Mouse (Mus musculus): ENCODE measurements around the gene Xdh.
A peak's percentile ranks its signal among the peaks of the same experiment; 100 is the strongest.
"Not testable (repeated sequence)": the region's sequence is repeated elsewhere in the genome, so short reads cannot be mapped to it uniquely, and the experiment has no call there.

Gene Xdh

GRCm38 (mm10) chr17:73882194-73882593 is 67.8 kb downstream of the Xdh start:
- ATAC-seq (ENCODE audit: low TSS enrichment): peak; percentile 95

- ATAC-seq (ENCODE audit: low TSS enrichment): no peak
Observed at GRCm38 (mm10) chr17:73881295-73881694, 68.7 kb downstream of the Xdh start.

- no peak for ATAC-seq (ENCODE audit: low TSS enrichment)
Observed at GRCm38 (mm10) chr17:73880286-73880685, 69.7 kb downstream of the Xdh start.

- ATAC-seq (ENCODE audit: low TSS enrichment): no peak
Observed at GRCm38 (mm10) chr17:73879262-73879916, 70.6 kb downstream of the Xdh start.

GRCm38 (mm10) chr17:73875674-73876073 is 74.3 kb downstream of the Xdh start:
- no peak for ATAC-seq (ENCODE audit: low TSS enrichment)

GRCm38 (mm10) chr17:73875268-73875667 is 74.7 kb downstream of the Xdh start:
- ATAC-seq (ENCODE audit: low TSS enrichment): no peak

- ATAC-seq (ENCODE audit: low TSS enrichment): no peak
Observed at GRCm38 (mm10) chr17:73870956-73871605, 78.9 kb downstream of the Xdh start.

GRCm38 (mm10) chr17:73869008-73869685 is 80.8 kb downstream of the Xdh start:
- ATAC-seq (ENCODE audit: low TSS enrichment): no peak

- peak; percentile 64; the same call in 1 of the 2 replicates for ATAC-seq (ENCODE audit: low TSS enrichment)
Observed at GRCm38 (mm10) chr17:73853717-73854116, 96.3 kb downstream of the Xdh start.

GRCm38 (mm10) chr17:73853041-73853440 is 97.0 kb downstream of the Xdh start:
- peak; percentile 69; the same call in 1 of the 2 replicates for ATAC-seq (ENCODE audit: low TSS enrichment)

GRCm38 (mm10) chr17:73847399-73847798 is 102.6 kb downstream of the Xdh start:
- no peak for ATAC-seq (ENCODE audit: low TSS enrichment)

- no peak for ATAC-seq (ENCODE audit: low TSS enrichment)
Observed at GRCm38 (mm10) chr17:73845632-73846031, 104.4 kb downstream of the Xdh start.

- no peak for ATAC-seq (ENCODE audit: low TSS enrichment)
Observed at GRCm38 (mm10) chr17:73842963-73843362, 107.0 kb downstream of the Xdh start.

GRCm38 (mm10) chr17:73839876-73840275 is 110.1 kb downstream of the Xdh start:
- not testable (repeated sequence) for ATAC-seq (ENCODE audit: low TSS enrichment)

GRCm38 (mm10) chr17:73839086-73839835 is 110.7 kb downstream of the Xdh start:
- no peak for ATAC-seq (ENCODE audit: low TSS enrichment)

- no peak for ATAC-seq (ENCODE audit: low TSS enrichment)
Observed at GRCm38 (mm10) chr17:73837244-73837643, 112.8 kb downstream of the Xdh start.

- no peak for ATAC-seq (ENCODE audit: low TSS enrichment)
Observed at GRCm38 (mm10) chr17:73836601-73837000, 113.4 kb downstream of the Xdh start.

Data from frontal cortex, adult (tissue).